Mouse (Mus musculus): ENCODE data around the gene Rmnd5b. TPM values are rescaled to one million over a fixed set of nuclear protein-coding genes. Genes with fewer than 3 reads are reported as not detected.
"Not testable (repeated sequence)": the region's sequence is repeated elsewhere in the genome, so short reads cannot be mapped to it uniquely, and the experiment has no call there.

Gene Rmnd5b
- 10 to 100 TPM; 30.0 to 47.2 TPM for total RNA-seq (2021)
- long read RNA-seq, experiment 1, transcript Rmnd5b-201 (10 exons, 1,946 nt), result major isoform, 36 of 43 reads
- long read RNA-seq, experiment 1, partial matches to known transcripts, result 1 of 43 reads
- long read RNA-seq, experiment 1, other reads (novel, unspliced or antisense), result 6 of 43 reads
- long read RNA-seq, experiment 2, transcript Rmnd5b-201 (10 exons, 1,946 nt), result major isoform, 156 of 172 reads
- long read RNA-seq, experiment 2, partial matches to known transcripts, result 5 of 172 reads
- long read RNA-seq, experiment 2, other reads (novel, unspliced or antisense), result 11 of 172 reads

DNA sequence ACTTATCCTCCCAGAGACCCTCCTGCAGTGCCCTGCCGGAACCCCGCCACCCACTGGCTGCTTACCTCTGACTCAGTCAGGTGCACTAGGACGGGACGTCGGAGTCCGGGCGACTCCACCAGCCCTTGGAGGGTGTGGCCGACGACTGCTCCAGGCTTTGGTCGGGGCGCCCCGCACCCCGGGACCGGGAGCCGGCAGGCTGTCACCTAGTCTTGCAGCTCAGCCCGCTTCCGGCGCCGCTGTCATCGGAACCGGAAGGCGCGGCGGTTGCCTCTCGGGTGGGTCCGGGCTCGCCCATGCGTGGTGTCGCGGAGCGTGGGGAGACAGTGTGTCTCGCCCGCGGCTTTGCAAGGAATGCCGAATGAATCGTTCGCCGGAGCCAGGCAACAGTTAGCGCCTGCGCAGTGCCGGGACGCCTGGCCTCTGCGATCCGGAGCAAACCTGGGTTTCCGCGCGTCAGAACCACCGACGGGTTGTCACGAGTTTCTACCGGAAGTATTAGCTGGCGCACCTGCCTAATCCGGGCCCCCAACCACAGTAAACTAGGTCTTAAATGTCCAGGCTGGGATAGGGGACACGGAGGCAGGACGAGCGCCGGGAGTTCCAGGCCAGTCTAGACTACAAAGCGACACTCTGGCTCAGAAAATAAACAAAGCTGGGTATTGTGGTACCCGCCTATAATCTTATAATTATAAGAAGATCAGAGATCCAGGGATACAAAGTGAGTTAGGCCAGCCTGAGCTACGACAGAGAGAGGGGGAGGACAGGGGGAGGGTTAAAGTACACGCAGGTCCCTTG is at the start of gene Rmnd5b:
Rmnd5b (minus strand) TSS at position 372 of the 798 bp plus-strand sequence.
- peak; percentile 86 to 88 for DNase-seq (ENCODE audit: low spot score in 2 of 2)

GRCm38 (mm10) chr11:51681976-51682374 is 46.3 kb upstream of the Rmnd5b start:
- no peak for DNase-seq (ENCODE audit: low spot score in 2 of 2)

DNA sequence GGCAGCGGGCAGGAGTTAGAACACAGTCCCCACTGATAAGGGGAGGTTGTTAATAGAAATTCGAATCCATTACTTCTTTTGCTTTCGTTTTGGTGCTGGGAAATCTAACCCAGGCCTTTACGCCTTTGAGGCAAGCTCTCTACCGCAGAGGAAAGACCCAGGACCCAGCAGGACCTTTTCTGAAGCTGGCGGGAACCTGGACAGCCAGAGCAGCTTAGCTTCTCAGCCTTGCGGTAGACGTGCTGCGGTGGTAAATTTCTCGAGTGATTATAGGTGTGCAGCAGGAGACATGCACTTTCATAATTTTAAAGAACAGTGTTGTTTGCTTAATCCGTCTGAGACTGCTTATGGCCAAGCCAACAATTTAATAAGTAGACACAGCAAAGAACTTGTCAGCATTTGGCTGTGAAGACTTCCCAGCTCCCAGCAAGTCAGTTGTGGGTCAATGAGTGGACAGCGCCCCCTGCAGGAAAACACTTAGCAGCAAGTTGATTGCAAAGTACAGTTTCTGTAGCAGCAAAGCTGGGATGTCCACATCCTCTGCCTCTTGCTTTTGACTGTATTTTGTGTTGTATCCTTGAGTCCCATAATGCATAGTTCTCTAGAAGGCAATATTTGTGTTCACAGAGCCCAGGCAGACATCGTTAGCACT is 45.8 kb upstream of the Rmnd5b start:
- DNase-seq (ENCODE audit: low spot score in 2 of 2), result peak; percentile 90 to 91

- no peak for DNase-seq (ENCODE audit: low spot score in 2 of 2)
Measured at GRCm38 (mm10) chr11:51679466-51679865, 43.8 kb upstream of the Rmnd5b start.

DNA sequence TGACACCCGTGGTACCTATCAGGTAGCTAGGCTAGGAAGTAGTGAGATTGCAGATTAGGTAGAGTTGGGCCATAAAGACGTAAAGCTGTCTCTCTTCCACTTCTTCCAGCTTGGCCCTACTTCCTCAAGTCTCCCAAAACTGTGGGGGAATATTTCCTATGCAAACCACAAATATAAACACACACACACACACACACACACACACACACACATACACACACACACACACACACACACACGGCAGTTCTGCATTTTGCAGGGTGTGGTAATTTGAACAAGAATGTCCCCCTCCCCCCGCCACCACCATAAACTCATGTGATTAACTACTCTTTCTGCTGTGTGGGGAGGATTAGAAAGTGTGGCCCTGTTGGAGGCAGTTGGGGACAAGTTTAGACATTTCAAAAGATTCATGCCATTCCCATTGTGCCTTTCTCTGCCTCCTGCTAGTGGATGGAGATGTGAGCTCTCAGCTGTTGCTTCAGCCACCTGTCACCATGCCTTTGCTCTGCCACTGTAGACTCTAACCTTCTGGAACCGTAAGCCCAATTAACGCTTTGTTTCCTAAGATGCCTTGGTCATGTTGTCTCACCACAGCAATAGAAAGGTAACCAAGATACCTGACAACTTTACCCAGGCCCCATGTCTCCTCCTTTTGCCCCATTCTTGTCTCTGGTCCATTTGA is 42.2 kb upstream of the Rmnd5b start:
- no peak for DNase-seq (ENCODE audit: low spot score in 2 of 2)

DNA sequence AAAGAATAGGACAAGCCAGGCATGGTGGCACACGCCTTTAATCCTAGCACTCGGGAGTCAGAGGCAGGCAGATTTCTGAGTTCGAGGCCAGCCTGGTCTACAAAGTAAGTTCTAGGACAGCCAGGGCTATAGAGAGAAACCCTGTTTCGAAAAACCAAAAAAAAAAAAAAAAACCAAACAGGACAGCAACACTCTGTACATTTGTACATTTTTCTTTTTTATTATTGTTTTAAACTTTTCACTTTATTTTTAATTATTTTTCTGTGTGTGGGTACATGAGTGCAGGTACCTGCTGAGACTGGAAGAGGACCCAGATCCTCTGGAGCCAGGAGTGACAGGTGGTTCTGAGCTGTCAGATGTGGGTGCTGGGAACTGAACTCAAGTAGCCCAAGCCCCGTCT is 39.7 kb upstream of the Rmnd5b start:
- no peak for DNase-seq (ENCODE audit: low spot score in 2 of 2)

- DNase-seq (ENCODE audit: low spot score in 2 of 2), result peak in 1 of 2 experiments; percentile 13
Measured at GRCm38 (mm10) chr11:51673291-51673690, 37.6 kb upstream of the Rmnd5b start.

- no peak for DNase-seq (ENCODE audit: low spot score in 2 of 2)
Measured at GRCm38 (mm10) chr11:51671376-51671775, 35.7 kb upstream of the Rmnd5b start.

GRCm38 (mm10) chr11:51670846-51671245 is 35.1 kb upstream of the Rmnd5b start:
- DNase-seq (ENCODE audit: low spot score in 2 of 2), result no peak

- not testable (repeated sequence) for DNase-seq (ENCODE audit: low spot score in 2 of 2)
Measured at GRCm38 (mm10) chr11:51664747-51665146, 29.1 kb upstream of the Rmnd5b start.

- no peak for DNase-seq (ENCODE audit: low spot score in 2 of 2)
Measured at GRCm38 (mm10) chr11:51662632-51663031, 26.9 kb upstream of the Rmnd5b start.

GRCm38 (mm10) chr11:51661867-51662365 is 26.2 kb upstream of the Rmnd5b start:
- no peak for DNase-seq (ENCODE audit: low spot score in 2 of 2)

DNA sequence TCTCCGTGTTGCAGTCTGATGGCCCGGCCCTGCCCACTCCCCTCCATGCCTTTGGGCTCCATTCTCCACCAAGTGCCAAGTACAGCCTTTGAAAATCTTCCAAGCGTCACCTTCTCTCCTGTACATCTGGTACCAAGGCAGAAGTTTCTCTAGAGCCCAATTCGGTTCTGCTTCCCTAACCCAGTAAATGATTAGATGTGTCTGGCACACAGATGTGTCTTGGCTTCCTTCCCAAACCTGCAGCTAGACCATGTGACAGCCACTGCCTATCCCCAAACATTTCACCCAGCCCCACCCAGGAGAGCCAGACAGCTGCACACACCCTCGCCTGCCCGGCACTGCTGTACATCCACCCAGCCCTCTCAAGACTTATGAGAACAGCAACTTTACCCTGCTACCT is 23.0 kb upstream of the Rmnd5b start:
- no peak for DNase-seq (ENCODE audit: low spot score in 2 of 2)

DNA sequence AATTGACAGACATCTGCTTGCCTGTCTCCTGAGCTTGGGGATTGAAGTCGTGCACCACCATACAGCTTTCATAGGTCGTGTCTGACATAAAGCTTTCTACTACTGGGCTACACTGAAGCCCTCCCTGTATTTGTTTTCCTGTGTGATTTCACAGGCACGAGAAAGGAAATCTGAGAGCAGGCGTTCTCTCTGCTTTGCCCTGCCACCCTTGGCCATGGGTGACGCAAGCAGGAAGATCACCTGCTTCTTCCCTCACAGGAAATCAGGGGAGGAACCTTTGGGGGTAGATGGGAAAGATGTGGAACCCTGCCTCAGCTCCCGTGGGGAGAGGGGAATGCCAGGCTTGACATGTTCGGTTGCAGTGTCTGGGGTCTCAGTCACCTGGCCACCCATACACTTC is 22.6 kb upstream of the Rmnd5b start:
- DNase-seq (ENCODE audit: low spot score in 2 of 2), result no peak

DNA sequence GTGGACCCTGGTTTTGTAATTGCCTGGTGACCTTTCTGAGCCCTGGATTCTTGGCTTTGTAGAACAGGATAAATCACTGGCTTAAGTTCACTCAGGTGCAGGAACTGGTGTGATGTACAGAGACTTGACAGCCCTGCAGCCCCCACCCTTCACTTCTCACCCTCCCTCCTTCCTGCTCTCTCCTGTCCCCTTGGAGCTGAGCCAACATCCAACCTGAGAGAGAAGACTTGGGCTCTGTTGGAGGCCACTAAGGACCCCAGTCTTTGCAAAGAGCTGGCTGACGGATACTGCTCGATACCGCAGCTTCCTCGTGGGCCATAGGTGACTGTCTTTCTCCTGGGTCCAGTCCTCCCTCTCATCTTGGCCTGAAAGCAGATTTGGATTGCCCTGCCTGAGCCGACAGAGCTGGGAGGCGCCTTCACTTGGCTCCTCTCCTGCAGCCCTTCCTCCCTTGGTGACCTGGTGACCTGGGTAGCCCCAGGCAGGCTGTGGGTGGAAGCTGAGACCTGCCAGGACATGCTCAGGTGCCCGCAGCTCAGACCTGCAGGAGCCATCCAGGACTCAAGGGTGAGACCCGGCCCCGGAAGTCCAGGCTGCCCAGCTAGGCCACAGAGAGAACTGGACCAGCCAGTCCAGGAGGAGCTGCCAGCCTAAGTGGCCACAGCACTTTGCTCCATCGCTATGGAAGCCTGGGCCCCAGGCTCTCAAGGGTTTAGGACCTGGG is 21.3 kb upstream of the Rmnd5b start:
- no peak for DNase-seq (ENCODE audit: low spot score in 2 of 2)

GRCm38 (mm10) chr11:51654891-51655290 is 19.2 kb upstream of the Rmnd5b start:
- no peak for DNase-seq (ENCODE audit: low spot score in 2 of 2)

DNA sequence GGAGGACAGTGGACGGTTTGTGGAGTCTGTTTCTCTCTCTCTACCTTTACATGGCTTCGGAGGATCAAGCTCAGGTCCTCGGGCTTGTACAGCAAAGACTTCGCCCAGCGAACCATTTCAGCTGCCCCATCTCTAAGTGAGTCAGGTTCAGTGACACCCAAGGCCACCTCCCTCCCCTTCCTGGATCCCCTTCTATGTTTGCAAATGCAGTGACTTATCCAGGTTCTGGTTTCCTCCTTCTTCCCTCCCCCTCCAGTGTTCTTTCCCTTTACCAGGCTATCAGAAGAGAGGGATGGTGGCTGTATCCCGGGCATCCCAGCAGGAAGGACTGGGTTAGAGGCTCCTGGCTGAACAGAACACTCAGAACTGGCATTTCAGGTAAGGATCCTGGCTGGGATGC is 18.0 kb upstream of the Rmnd5b start:
- DNase-seq (ENCODE audit: low spot score in 2 of 2), result no peak

GRCm38 (mm10) chr11:51652889-51653418 is 17.3 kb upstream of the Rmnd5b start:
- DNase-seq (ENCODE audit: low spot score in 2 of 2), result no peak

GRCm38 (mm10) chr11:51650691-51651515 is 15.2 kb upstream of the Rmnd5b start, which contains the start of the genes N4bp3 and D930048N14Rik:
N4bp3 (minus strand) TSS chr11:51650842.
D930048N14Rik (plus strand) TSS chr11:51650954.
- DNase-seq (ENCODE audit: low spot score in 2 of 2), result peak; percentile 85 to 86
